ENCODE assay signal across 8 mouse cellular contexts in the genomic region with DNA sequence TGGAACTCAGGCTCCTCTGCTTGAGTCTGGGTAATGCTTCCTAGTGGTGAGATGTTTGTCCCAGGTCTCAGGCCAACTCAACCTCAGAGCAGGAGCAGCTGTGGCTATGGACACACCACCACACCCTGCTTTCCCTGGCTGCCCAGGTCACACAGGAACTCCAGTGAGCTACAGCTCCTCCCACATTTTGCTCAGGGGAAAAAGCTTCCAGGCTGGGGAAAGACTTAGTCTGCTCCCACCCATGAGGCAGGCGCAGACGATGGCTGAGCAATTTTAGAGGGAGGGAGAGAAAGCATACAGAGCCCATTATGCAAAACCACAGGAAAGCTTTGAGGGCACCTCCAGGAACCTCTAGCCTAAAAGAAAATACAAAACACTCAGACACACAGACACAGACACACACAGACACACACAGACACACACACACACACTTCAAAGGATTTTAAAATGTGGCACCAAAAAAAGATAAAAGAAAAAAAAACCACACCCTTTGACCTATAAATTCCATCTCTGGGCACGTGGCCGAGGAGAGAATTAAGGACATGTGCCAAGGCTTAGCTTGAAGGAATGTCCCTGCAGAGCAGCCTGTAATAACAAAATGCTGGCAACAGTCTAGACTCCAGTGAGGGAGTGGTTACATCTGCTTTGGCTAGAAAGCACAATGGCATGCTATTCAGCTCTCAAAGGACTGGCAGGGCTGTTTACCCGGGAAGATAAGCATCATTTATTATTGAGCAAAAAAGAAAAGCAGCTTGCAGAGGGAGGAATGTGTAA. TPM values are rescaled to one million over a fixed set of nuclear protein-coding genes. Genes with fewer than 3 reads are reported as not detected.
DNase-seq lines count a peak whose midpoint lies in the region; ATAC-seq and TF ChIP-seq lines count a peak whose summit lies in the region.
"Had no signal": no experiment of that assay in that cellular context is flagged by ENCODE, and none has a peak within 500 bp of the region (broad histone marks: within the 10 kb centered on the region; RNA-seq: fewer than 3 reads in every experiment).

No protein-coding gene starts in this region.

- ATAC-seq in hindbrain, embryonic 14.5 days (ENCODE audit: low FRiP score), result peak; percentile 54
- ATAC-seq in limb, embryonic 14.5 days (ENCODE audit: low FRiP score, low read depth), result peak; percentile 77

- no peaks in the 10 kb centered on the region for H3K27me3 ChIP-seq in hindbrain, embryonic 14.5 days (ENCODE audit: control insufficient read depth, insufficient read depth, low read length)
- no peaks in the 10 kb centered on the region for H3K27me3 ChIP-seq in limb, embryonic 14.5 days (ENCODE audit: control insufficient read depth, insufficient read depth, low read length)

- peak; percentile 96 for DNase-seq in Muller cell, postnatal 12 days (ENCODE audit: inconsistent ontology term)
- peak; percentile 69 to 72 for DNase-seq in adrenal gland, postnatal 36 days
- DNase-seq in forelimb bud, embryonic 11.5 days (ENCODE audit: low read depth, low spot score), result peak; percentile 62
- DNase-seq in hindbrain, embryonic 14.5 days (ENCODE audit: low spot score), result no peak
- DNase-seq in limb, embryonic 14.5 days (ENCODE audit: low spot score), result peak; percentile 90
- DNase-seq in ovary, postnatal 14 days (ENCODE audit: low spot score), result peak; percentile 63
- DNase-seq in layer of hippocampus, postnatal 25 days (ENCODE audit: extremely low spot score in 1 of 2, low spot score in 1 of 2), result no peak

- no peak for TF ChIP-seq POLR2A in limb, embryonic 14.5 days (IDR thresholded peaks at IDR 0.05; ENCODE audit: borderline replicate concordance, extremely low read depth, insufficient read depth, insufficient read length)

- H3K4me2 ChIP-seq in hindbrain, embryonic 14.5 days (replicated peaks), result no peak overlapping the region
- no peak overlapping the region for H3K4me2 ChIP-seq in limb, embryonic 14.5 days (replicated peaks; ENCODE audit: low read depth, low read length, severe bottlenecking)

- H3K4me1 ChIP-seq in hindbrain, embryonic 14.5 days (replicated peaks; ENCODE audit: control insufficient read depth, insufficient read depth, low read length), result peaks cover 38% of the 10 kb centered on the region
- peaks cover 18% of the 10 kb centered on the region for H3K4me1 ChIP-seq in limb, embryonic 14.5 days (ENCODE audit: control insufficient read depth, insufficient read depth, low read length)

- no peaks in the 10 kb centered on the region for H3K36me3 ChIP-seq in hindbrain, embryonic 14.5 days (replicated peaks; ENCODE audit: control insufficient read depth, insufficient read depth)
- no peaks in the 10 kb centered on the region for H3K36me3 ChIP-seq in limb, embryonic 14.5 days (ENCODE audit: control insufficient read depth, insufficient read depth, low read length)

- no peak overlapping the region for H3K4me3 ChIP-seq in hindbrain, embryonic 14.5 days (replicated peaks; ENCODE audit: low read length)
- no peak overlapping the region for H3K4me3 ChIP-seq in limb, embryonic 14.5 days (replicated peaks; ENCODE audit: low read length)
- H3K4me3 ChIP-seq: megakaryocyte, embryonic 14.5 days had no signal

- peak overlapping the region; percentile 85 for H3K27ac ChIP-seq in hindbrain, embryonic 14.5 days
- H3K27ac ChIP-seq in limb, embryonic 14.5 days (replicated peaks; ENCODE audit: low read depth, low read length), result peak overlapping the region; percentile 79

- H3K9me3 ChIP-seq in hindbrain, embryonic 14.5 days (ENCODE audit: control insufficient read depth, low read length), result no peaks in the 10 kb centered on the region
- no peaks in the 10 kb centered on the region for H3K9me3 ChIP-seq in limb, embryonic 14.5 days (ENCODE audit: control insufficient read depth, low read length)
- H3K9me3 ChIP-seq: megakaryocyte, embryonic 14.5 days had no signal

- H3K9ac ChIP-seq in hindbrain, embryonic 14.5 days, result no peak overlapping the region
- no peak overlapping the region for H3K9ac ChIP-seq in limb, embryonic 14.5 days (ENCODE audit: low read depth, low read length, severe bottlenecking)

- WGBS in hindbrain, embryonic 14.5 days, result 7% methylated on average over 5 of the region's 5 CpGs
- WGBS in limb, embryonic 14.5 days, result 3% methylated on average over 5 of the region's 5 CpGs

RNA-seq across cellular contexts. Expression of a gene that starts 22.6 kb away (rescaled TPM):
- total RNA-seq in adrenal gland, postnatal 36 days (2021), result 100 to 1,000 TPM; 104 TPM
- polyA plus RNA-seq in hindbrain, embryonic 14.5 days (2014; fragmentation: Nextera tagmentation; extraction: Ambion mirVana), result 45.8 and 48.5 TPM in 2 replicates
- polyA plus RNA-seq in limb, embryonic 14.5 days (2012; rRNA removed), result 141 and 190 TPM in 2 replicates
- polyA plus RNA-seq in limb, embryonic 14.5 days (2014; fragmentation: Nextera tagmentation; extraction: Ambion mirVana), result 62.2 and 65.7 TPM in 2 replicates
- total RNA-seq in layer of hippocampus, postnatal 25 days (2021), result 10 to 100 TPM; 35.1 to 45.1 TPM

RNA-seq across cellular contexts. Expression of a gene that starts 26.1 kb away (rescaled TPM):
- 10 to 100 TPM; 28.9 to 40.1 TPM for total RNA-seq in adrenal gland, postnatal 36 days (2021)
- 27.0 and 30.2 TPM in 2 replicates for polyA plus RNA-seq in hindbrain, embryonic 14.5 days (2014; fragmentation: Nextera tagmentation; extraction: Ambion mirVana)
- polyA plus RNA-seq in limb, embryonic 14.5 days (2012; rRNA removed), result 107 and 122 TPM in 2 replicates
- 108 and 111 TPM in 2 replicates for polyA plus RNA-seq in limb, embryonic 14.5 days (2014; fragmentation: Nextera tagmentation; extraction: Ambion mirVana)
- 1 to 10 TPM; 5.5 to 6.6 TPM for total RNA-seq in layer of hippocampus, postnatal 25 days (2021)

RNA-seq across cellular contexts. Expression of a gene that starts 49.8 kb away (rescaled TPM):
- total RNA-seq in adrenal gland, postnatal 36 days (2021), result 10 to 100 TPM; 34.6 to 61.1 TPM
- polyA plus RNA-seq in hindbrain, embryonic 14.5 days (2014; fragmentation: Nextera tagmentation; extraction: Ambion mirVana), result 525 and 527 TPM in 2 replicates
- 192 and 242 TPM in 2 replicates for polyA plus RNA-seq in limb, embryonic 14.5 days (2012; rRNA removed)
- polyA plus RNA-seq in limb, embryonic 14.5 days (2014; fragmentation: Nextera tagmentation; extraction: Ambion mirVana), result 96.2 and 97.2 TPM in 2 replicates
- 100 to 1,000 TPM; 178 to 179 TPM for total RNA-seq in layer of hippocampus, postnatal 25 days (2021)

Comparison
In these comparisons a context has a peak if more than half of its experiments do, and no peak if none do; other contexts are left out.
1. DNase-seq: peak in Muller cell, postnatal 12 days (single experiment), adrenal gland, postnatal 36 days (2 of 2), forelimb bud, embryonic 11.5 days (single experiment), limb, embryonic 14.5 days (single experiment) and ovary, postnatal 14 days (single experiment); none in hindbrain, embryonic 14.5 days (single experiment) and layer of hippocampus, postnatal 25 days (0 of 2).